Mouse (Mus musculus): Measurements from ENCODE around the gene H2-Q7. TPM values are rescaled to one million over a fixed set of nuclear protein-coding genes. Genes with fewer than 3 reads are reported as not detected.
A peak's percentile ranks its signal among the peaks of the same experiment; 100 is the strongest.
"Not testable (repeated sequence)": the region's sequence is repeated elsewhere in the genome, so short reads cannot be mapped to it uniquely, and the experiment has no call there.

Gene H2-Q7
- polyA plus RNA-seq, 1 experiment: 1.8 TPM

- not testable (repeated sequence) for H3K4me3 ChIP-seq (ENCODE audit: insufficient read depth, low read length); H3K27ac ChIP-seq (ENCODE audit: insufficient read depth, low read length); H3K4me1 ChIP-seq (ENCODE audit: control insufficient read depth, insufficient read depth, low read length)
Observed at GRCm38 (mm10) chr17:35424624-35425416, 14.1 kb upstream of the H2-Q7 start, which contains the start of gene H2-Q6. Gene H2-Q6, plus strand, starts transcription at chr17:35424850.

DNA sequence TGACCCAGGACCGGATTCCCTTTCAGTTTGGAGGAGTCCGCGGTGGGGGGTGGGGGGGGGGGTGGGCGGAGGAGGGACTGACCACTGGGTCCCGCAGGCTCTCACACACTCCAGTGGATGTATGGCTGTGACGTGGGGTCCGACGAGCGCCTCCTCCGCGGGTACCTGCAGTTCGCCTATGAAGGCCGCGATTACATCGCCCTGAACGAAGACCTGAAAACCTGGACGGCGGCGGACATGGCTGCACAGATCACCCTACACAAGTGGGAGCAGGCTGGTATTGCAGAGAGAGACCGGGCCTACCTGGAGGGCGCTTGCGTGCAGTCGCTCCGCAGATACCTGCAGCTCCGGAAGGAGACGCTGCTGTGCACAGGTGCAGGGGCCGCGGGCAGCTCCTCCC, 13.5 kb upstream of the H2-Q7 start:
- H3K27ac ChIP-seq (ENCODE audit: insufficient read depth, low read length); H3K4me3 ChIP-seq (ENCODE audit: insufficient read depth, low read length); H3K4me1 ChIP-seq (ENCODE audit: control insufficient read depth, insufficient read depth, low read length): not testable (repeated sequence)

DNA sequence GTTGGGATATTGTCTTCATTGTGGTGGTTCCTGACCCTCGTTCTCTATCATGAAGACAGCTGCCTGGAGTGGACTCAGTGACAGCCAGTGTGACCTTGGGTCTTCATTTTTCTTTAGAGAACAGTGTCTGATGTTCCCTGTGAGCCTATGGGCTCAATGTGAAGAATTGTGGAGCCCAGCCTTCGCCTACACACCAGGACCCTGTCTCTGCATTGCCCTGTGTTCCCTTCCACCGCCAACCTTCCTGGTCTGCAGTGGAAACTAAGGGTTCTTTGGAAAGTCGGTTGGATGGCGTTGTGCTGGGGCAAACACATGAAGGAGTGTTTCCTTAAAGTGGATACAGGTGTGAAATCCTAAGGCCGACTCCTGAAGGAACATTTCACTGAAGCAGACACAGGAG, 10.1 kb upstream of the H2-Q7 start:
- H3K4me3 ChIP-seq (ENCODE audit: insufficient read depth, low read length); H3K4me1 ChIP-seq (ENCODE audit: control insufficient read depth, insufficient read depth, low read length); H3K27ac ChIP-seq (ENCODE audit: insufficient read depth, low read length): not testable (repeated sequence)

GRCm38 (mm10) chr17:35430671-35431070, 8.3 kb upstream of the H2-Q7 start:
- not testable (repeated sequence) for H3K4me1 ChIP-seq (ENCODE audit: control insufficient read depth, insufficient read depth, low read length); H3K27ac ChIP-seq (ENCODE audit: insufficient read depth, low read length); H3K4me3 ChIP-seq (ENCODE audit: insufficient read depth, low read length)

- H3K4me1 ChIP-seq (ENCODE audit: control insufficient read depth, insufficient read depth, low read length); H3K4me3 ChIP-seq (ENCODE audit: insufficient read depth, low read length); H3K27ac ChIP-seq (ENCODE audit: insufficient read depth, low read length): not testable (repeated sequence)
Observed at GRCm38 (mm10) chr17:35432167-35432566, 6.8 kb upstream of the H2-Q7 start.

GRCm38 (mm10) chr17:35434836-35435235, 4.1 kb upstream of the H2-Q7 start:
- H3K4me1 ChIP-seq (ENCODE audit: control insufficient read depth, insufficient read depth, low read length); H3K4me3 ChIP-seq (ENCODE audit: insufficient read depth, low read length); H3K27ac ChIP-seq (ENCODE audit: insufficient read depth, low read length): not testable (repeated sequence)

- H3K4me1 ChIP-seq (ENCODE audit: control insufficient read depth, insufficient read depth, low read length); H3K27ac ChIP-seq (ENCODE audit: insufficient read depth, low read length): not testable (repeated sequence)
Observed at GRCm38 (mm10) chr17:35435577-35435976, 3.4 kb upstream of the H2-Q7 start.

GRCm38 (mm10) chr17:35437386-35437936, 1.5 kb upstream of the H2-Q7 start:
- H3K4me1 ChIP-seq (ENCODE audit: control insufficient read depth, insufficient read depth, low read length); H3K4me3 ChIP-seq (ENCODE audit: insufficient read depth, low read length); H3K27ac ChIP-seq (ENCODE audit: insufficient read depth, low read length): not testable (repeated sequence)

More at GRCm38 (mm10) chr17:35435577-35435976, 3.4 kb upstream of the H2-Q7 start:
- not testable (repeated sequence) for H3K4me3 ChIP-seq (ENCODE audit: insufficient read depth, low read length)

DNA sequence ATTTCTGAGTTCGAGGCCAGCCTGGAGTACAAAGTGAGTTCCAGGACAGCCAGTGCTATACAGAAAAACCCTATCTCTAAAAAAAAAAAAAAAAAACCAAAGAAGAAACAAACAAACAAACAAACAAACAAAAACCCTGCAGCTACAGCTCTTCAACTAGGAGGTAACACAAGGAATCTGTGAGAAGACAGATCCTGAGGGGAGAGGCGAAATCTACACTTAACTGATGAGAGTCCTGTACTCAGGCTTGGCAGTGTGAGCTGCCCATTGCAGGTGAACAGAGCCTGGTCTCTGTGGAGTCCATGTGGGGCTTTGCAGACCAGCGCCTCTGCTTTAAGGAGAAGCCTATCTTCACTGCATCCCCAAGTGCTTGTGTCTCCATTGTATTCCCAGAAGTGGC, 560 bp upstream of the H2-Q7 start:
- not testable (repeated sequence) for H3K4me3 ChIP-seq (ENCODE audit: insufficient read depth, low read length); H3K27ac ChIP-seq (ENCODE audit: insufficient read depth, low read length); H3K4me1 ChIP-seq (ENCODE audit: control insufficient read depth, insufficient read depth, low read length)

DNA sequence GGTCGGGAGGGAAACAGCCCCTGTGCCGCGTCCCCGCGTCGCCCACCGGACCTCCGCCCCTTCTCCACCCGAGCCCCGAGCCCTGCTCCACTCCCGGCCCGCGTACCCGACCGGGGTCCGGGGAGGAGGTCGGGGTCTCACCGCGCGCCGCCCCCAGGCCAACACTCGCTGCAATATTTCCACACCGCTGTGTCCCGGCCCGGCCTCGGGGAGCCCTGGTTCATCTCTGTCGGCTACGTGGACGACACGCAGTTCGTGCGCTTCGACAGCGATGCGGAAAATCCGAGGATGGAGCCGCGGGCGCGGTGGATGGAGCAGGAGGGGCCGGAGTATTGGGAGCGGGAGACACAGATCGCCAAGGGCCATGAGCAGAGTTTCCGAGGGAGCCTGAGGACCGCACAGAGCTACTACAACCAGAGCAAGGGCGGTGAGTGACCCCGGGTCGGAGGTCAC, 366 bp downstream of the H2-Q7 start:
- 0 out of 2 replicates have a peak overlapping the region, but pooled peaks have one; percentile 6 for H3K4me3 ChIP-seq (ENCODE audit: insufficient read depth, low read length)
- H3K4me1 ChIP-seq (ENCODE audit: control insufficient read depth, insufficient read depth, low read length); H3K27ac ChIP-seq (ENCODE audit: insufficient read depth, low read length): not testable (repeated sequence)

DNA sequence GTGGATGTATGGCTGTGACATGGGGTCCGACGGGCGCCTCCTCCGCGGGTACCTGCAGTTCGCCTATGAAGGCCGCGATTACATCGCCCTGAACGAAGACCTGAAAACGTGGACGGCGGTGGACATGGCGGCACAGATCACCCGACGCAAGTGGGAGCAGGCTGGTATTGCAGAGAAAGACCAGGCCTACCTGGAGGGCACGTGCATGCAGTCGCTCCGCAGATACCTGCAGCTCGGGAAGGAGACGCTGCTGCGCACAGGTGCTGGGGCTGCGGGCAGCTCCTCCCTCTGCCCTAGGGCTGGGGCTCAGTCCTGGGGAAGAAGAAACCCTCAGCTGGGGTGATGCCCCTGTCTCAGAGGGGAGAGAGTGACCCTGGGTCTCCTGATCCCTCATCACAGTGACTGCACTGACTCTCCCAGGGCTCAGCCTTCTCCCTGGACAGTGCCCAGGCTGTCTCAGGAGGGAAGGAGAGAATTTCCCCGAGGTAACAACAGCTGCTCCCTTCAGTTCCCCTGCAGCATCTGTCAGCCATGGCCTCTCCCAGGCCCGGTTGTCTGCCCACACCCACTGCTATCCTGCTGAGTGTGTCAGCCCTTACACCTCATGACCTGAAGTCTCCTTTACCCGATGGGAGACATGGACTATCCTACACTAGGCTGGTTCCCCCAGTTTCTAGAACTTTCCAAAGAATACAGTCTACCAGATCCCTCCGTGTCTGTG, 1.1 kb downstream of the H2-Q7 start:
- H3K4me3 ChIP-seq (ENCODE audit: insufficient read depth, low read length); H3K27ac ChIP-seq (ENCODE audit: insufficient read depth, low read length); H3K4me1 ChIP-seq (ENCODE audit: control insufficient read depth, insufficient read depth, low read length): not testable (repeated sequence)

DNA sequence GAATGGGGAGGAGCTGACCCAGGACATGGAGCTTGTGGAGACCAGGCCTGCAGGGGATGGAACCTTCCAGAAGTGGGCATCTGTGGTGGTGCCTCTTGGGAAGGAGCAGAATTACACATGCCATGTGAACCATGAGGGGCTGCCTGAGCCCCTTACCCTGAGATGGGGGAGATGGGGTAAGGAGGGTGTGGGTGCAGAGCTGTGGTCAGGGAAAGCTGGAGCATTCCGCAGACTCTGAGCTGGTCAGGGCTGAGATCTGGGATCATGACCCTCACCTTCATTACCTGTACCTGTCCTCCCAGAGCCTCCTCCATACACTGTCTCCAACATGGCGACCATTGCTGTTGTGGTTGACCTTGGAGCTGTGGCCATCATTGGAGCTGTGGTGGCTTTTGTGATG, 3.4 kb downstream of the H2-Q7 start:
- H3K4me1 ChIP-seq (ENCODE audit: control insufficient read depth, insufficient read depth, low read length); H3K27ac ChIP-seq (ENCODE audit: insufficient read depth, low read length); H3K4me3 ChIP-seq (ENCODE audit: insufficient read depth, low read length): not testable (repeated sequence)

- H3K4me1 ChIP-seq (ENCODE audit: control insufficient read depth, insufficient read depth, low read length); H3K4me3 ChIP-seq (ENCODE audit: insufficient read depth, low read length); H3K27ac ChIP-seq (ENCODE audit: insufficient read depth, low read length): not testable (repeated sequence)
Observed at GRCm38 (mm10) chr17:35444510-35444909, 5.6 kb downstream of the H2-Q7 start.

DNA sequence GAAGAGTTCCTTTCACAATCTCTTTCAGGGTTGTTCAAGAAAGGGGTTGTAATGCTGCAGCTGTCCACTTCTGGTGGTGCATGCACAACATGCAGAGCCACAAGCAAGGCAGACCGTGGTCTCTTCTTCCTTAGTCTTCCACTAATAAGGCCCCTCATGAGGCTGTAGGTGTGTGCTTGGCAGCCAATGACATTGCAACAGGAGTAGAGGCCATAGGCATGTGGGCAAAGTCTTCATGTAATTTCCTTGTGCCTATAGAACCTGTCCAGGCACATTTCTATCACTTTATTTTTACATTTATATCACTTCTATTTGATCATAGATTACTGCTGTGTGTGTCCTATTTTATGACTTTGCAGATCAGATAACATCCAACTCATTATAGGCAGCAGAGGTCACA, 19.3 kb downstream of the H2-Q7 start:
- not testable (repeated sequence) for H3K4me1 ChIP-seq (ENCODE audit: control insufficient read depth, insufficient read depth, low read length); H3K27ac ChIP-seq (ENCODE audit: insufficient read depth, low read length); H3K4me3 ChIP-seq (ENCODE audit: insufficient read depth, low read length)

GRCm38 (mm10) chr17:35460513-35461341, 21.8 kb downstream of the H2-Q7 start:
- not testable (repeated sequence) for H3K27ac ChIP-seq (ENCODE audit: insufficient read depth, low read length); H3K4me1 ChIP-seq (ENCODE audit: control insufficient read depth, insufficient read depth, low read length); H3K4me3 ChIP-seq (ENCODE audit: insufficient read depth, low read length)

All from embryonic fibroblast, embryonic 13.5 days (primary cell).